Mouse (Mus musculus): Measurements from ENCODE around the gene Bglap3. TPM values are rescaled to one million over a fixed set of nuclear protein-coding genes. Genes with fewer than 3 reads are reported as not detected.

Gene Bglap3
- total RNA-seq, 2 experiments from 2014 or later: 0.67 to 16.9 TPM

GRCm38 (mm10) chr3:88335436-88336053 lies 37.0 kb downstream of the Bglap3 start:
- DNase-seq: peak; percentile 60

- no peak for DNase-seq
Measured at GRCm38 (mm10) chr3:88334902-88335435, 37.6 kb downstream of the Bglap3 start.

- no peak for DNase-seq
Measured at GRCm38 (mm10) chr3:88334029-88334658, 38.4 kb downstream of the Bglap3 start.

GRCm38 (mm10) chr3:88331282-88331681 lies 41.3 kb downstream of the Bglap3 start:
- peak; percentile 79 for DNase-seq

- DNase-seq: no peak
Measured at GRCm38 (mm10) chr3:88328956-88329355, 43.6 kb downstream of the Bglap3 start.

GRCm38 (mm10) chr3:88324951-88325405 lies 47.6 kb downstream of the Bglap3 start, which contains the start of gene Glmp:
Gene Glmp (plus strand): TSS chr3:88325023.
- DNase-seq: peak; percentile 74

Other genes with a start within 250 kb of the Bglap3 start
- gene Mef2d, start 230.4 kb downstream of the Bglap3 start, total RNA-seq (2021): 10 to 100 TPM; 85.7 to 86.6 TPM
- gene Rhbg, start 118.0 kb downstream of the Bglap3 start, total RNA-seq (2021): 1 to 10 TPM; 1.9 to 2.1 TPM
- gene Gm38392, start 85.5 kb downstream of the Bglap3 start, total RNA-seq (2021): 1 to 10 TPM; 1.1 to 1.3 TPM
- gene Tsacc, start 75.7 kb downstream of the Bglap3 start, total RNA-seq (2021): 1 to 10 TPM; 7.9 to 8.3 TPM
- gene Cct3, start 75.6 kb downstream of the Bglap3 start, total RNA-seq (2021): 100 to 1,000 TPM; 249 to 260 TPM
- 100 to 1,000 TPM; 144 to 149 TPM for gene Glmp, start 47.7 kb downstream of the Bglap3 start, total RNA-seq (2021)
- 10 to 100 TPM; 15.1 to 17.7 TPM for gene Tmem79, start 36.6 kb downstream of the Bglap3 start, total RNA-seq (2021)
- gene Smg5, start 36.5 kb downstream of the Bglap3 start, total RNA-seq (2021): 10 to 100 TPM; 42.8 to 55.9 TPM
- gene Paqr6, start 8.2 kb downstream of the Bglap3 start, total RNA-seq (2021): 1 to 10 TPM; 2.7 to 4.2 TPM
- gene Bglap2, start 6.0 kb upstream of the Bglap3 start, total RNA-seq (2021): 10 to 100 TPM in 1 of 2 experiments, not detected in 1; 24.0 TPM
- gene Bglap, start 11.7 kb upstream of the Bglap3 start, total RNA-seq (2021): 100 to 1,000 TPM in 1 of 2 experiments, 1 to 10 TPM in 1; 1.6 to 106 TPM
- 10 to 100 TPM; 60.2 to 62.6 TPM for gene Pmf1, start 37.6 kb upstream of the Bglap3 start, total RNA-seq (2021)
- 10 to 100 TPM; 37.8 to 47.6 TPM for gene Slc25a44, start 52.4 kb upstream of the Bglap3 start, total RNA-seq (2021)
- 10 to 100 TPM; 13.4 to 15.5 TPM for gene Sema4a, start 88.4 kb upstream of the Bglap3 start, total RNA-seq (2021)
- 100 to 1,000 TPM; 102 to 104 TPM for gene Lmna, start 137.2 kb upstream of the Bglap3 start, total RNA-seq (2021)
- 1 to 10 TPM; 5.5 to 5.6 TPM for gene Mex3a, start 159.7 kb upstream of the Bglap3 start, total RNA-seq (2021)
- not detected for gene Rab25, start 175.6 kb upstream of the Bglap3 start, total RNA-seq (2021)
- gene Lamtor2, start 180.3 kb upstream of the Bglap3 start, total RNA-seq (2021): 100 to 1,000 TPM; 131 to 132 TPM
- 10 to 100 TPM; 63.9 to 73.1 TPM for gene Ubqln4, start 181.0 kb upstream of the Bglap3 start, total RNA-seq (2021)
- gene Ssr2, start 203.1 kb upstream of the Bglap3 start, total RNA-seq (2021): 100 to 1,000 TPM; 221 to 247 TPM
- 10 to 100 TPM; 51.4 to 71.5 TPM for gene Arhgef2, start 233.2 kb upstream of the Bglap3 start, total RNA-seq (2021)

Measured in adrenal gland, postnatal 10 days (tissue).